Mouse (Mus musculus) limb, embryonic 14.5 days (tissue): ENCODE data around the gene Arhgdig. TPM values are rescaled to one million over a fixed set of nuclear protein-coding genes. Genes with fewer than 3 reads are reported as not detected.

Source experiments
- ATAC-seq: fragments of 200-750 bp; cut with Nextera tagmentation; 2 replicates; pipeline ENCODE4 v1.8.0; 2017; ENCODE audit warnings: low read depth, moderate number of reproducible peaks, moderate TSS enrichment; ENCODE audit not compliant: low FRiP score
- DNase-seq: peaks from one replicate; pipeline ENCODE4 v3.0.0-alpha.2; 2015; ENCODE audit warnings: low spot score
- H3K27ac ChIP-seq: fragments of 300-500 bp; sonication (generic); replicated peaks from 2 replicates; pipeline ENCODE4 v1.5.1; 2014; ENCODE audit warnings: low read depth, mild to moderate bottlenecking, low read length, moderate library complexity, mixed read lengths
- H3K27me3 ChIP-seq: fragments of 300-500 bp; sonication (generic); 2 replicates; pipeline ENCODE4 v1.6.1; 2014; ENCODE audit warnings: low read length, mixed read lengths; ENCODE audit not compliant: control insufficient read depth, insufficient read depth
- H3K36me3 ChIP-seq: fragments of 300-500 bp; sonication (generic); 2 replicates; pipeline ENCODE4 v1.6.1; 2014; ENCODE audit warnings: mild to moderate bottlenecking, low read length, moderate library complexity, mixed read lengths; ENCODE audit not compliant: control insufficient read depth, insufficient read depth
- H3K4me1 ChIP-seq: fragments of 300-500 bp; sonication (generic); 2 replicates; pipeline ENCODE4 v1.6.1; 2014; ENCODE audit warnings: antibody characterized with exemption, low read length, mixed read lengths; ENCODE audit not compliant: control insufficient read depth, insufficient read depth
- H3K4me2 ChIP-seq: fragments of 300-500 bp; sonication (generic); replicated peaks from 2 replicates; pipeline ENCODE4 v1.6.1; 2014; ENCODE audit warnings: low read depth, mild to moderate bottlenecking, low read length, moderate library complexity; ENCODE audit not compliant: severe bottlenecking
- H3K4me3 ChIP-seq: fragments of 300-500 bp; sonication (generic); replicated peaks from 2 replicates; pipeline ENCODE4 v1.5.1; 2014; ENCODE audit warnings: low read length
- H3K9ac ChIP-seq: fragments of 300-500 bp; sonication (generic); 2 replicates; pipeline ENCODE4 v1.6.1; 2014; ENCODE audit warnings: mild to moderate bottlenecking, low read depth, low read length, moderate library complexity; ENCODE audit not compliant: severe bottlenecking
- H3K9me3 ChIP-seq: fragments of 300-500 bp; sonication (generic); 2 replicates; pipeline ENCODE4 v1.6.1; 2016; ENCODE audit warnings: low read length; ENCODE audit not compliant: control insufficient read depth
- POLR2A ChIP-seq: fragments of 200-500 bp; IDR thresholded peaks from 2 replicates; pipeline ENCODE4 v1.8.0; 2012; ENCODE audit warnings: inconsistent platforms, mild to moderate bottlenecking, moderate library complexity, borderline replicate concordance; ENCODE audit not compliant: insufficient read depth, insufficient read length; ENCODE audit errors: extremely low read depth
- whole genome bisulfite sequencing: fragments of 180-500 bp; shearing (Covaris S2); extraction: QIAGEN DNeasy Blood & Tissue Kit; methylation state at CpG from one replicate; pipeline ENCODE4 v1.1.7; 2014; 5-methylcytosine and 5-hydroxymethylcytosine counted together
- polyA plus RNA-seq, 2 experiments: library from polyadenylated mRNA; depleted of rRNA in 1 of 2; stranded (reverse) in 1 of 2; unstranded in 1 of 2; fragments of >200 nt; fragmentation: Nextera tagmentation in 1 of 2; extraction: Ambion mirVana in 1 of 2; gene quantifications; 2 replicates each; pipeline versions ENCODE4 v1.2.1 to v1.2.3; 2012 to 2014

The Arhgdig gene
- polyA plus RNA-seq, 2 experiments, result 7.0 to 10.0 TPM

GRCm38 (mm10) chr17:26225150-26225549 is 17.6 kb upstream of the Arhgdig start:
- no peak for TF ChIP-seq POLR2A
- Histone ChIP-seq H3K4me3 (no peak overlapping the region), H3K36me3 (0 out of 2 replicates have a peak, but pooled peaks cover 3% of the 10 kb centered on the region), H3K27ac (no peak overlapping the region), H3K27me3 (no peaks in the 10 kb centered on the region), H3K4me2 (no peak overlapping the region), H3K9ac (no peak overlapping the region), H3K9me3 (no peaks in the 10 kb centered on the region), H3K4me1 (no peaks in the 10 kb centered on the region)
- 75% methylated on average over 12 of the region's 12 CpGs for WGBS
- no peak for DNase-seq
- no peak for ATAC-seq

- H3K9ac ChIP-seq, result no peak overlapping the region
- H3K36me3 ChIP-seq, result peaks cover 10% of the 10 kb centered on the region; the same call in 1 of the 2 replicates
- DNase-seq, result no peak
- H3K27me3 ChIP-seq, result no peaks in the 10 kb centered on the region
- no peak overlapping the region for H3K27ac ChIP-seq
- H3K4me1 ChIP-seq, result no peaks in the 10 kb centered on the region
- no peak overlapping the region for H3K4me2 ChIP-seq
- WGBS, result 65% methylated on average over 2 of the region's 2 CpGs
- no peak for ATAC-seq
- H3K9me3 ChIP-seq, result no peaks in the 10 kb centered on the region
- no peak overlapping the region for H3K4me3 ChIP-seq
- no peak for TF ChIP-seq POLR2A
Measured at GRCm38 (mm10) chr17:26221508-26221907, 13.9 kb upstream of the Arhgdig start.

- DNase-seq (no peak), ATAC-seq (no peak)
- Histone ChIP-seq H3K9me3 (no peaks in the 10 kb centered on the region), H3K36me3 (peaks cover 30% of the 10 kb centered on the region), H3K4me2 (no peak overlapping the region), H3K27ac (no peak overlapping the region), H3K9ac (no peak overlapping the region), H3K4me1 (no peaks in the 10 kb centered on the region), H3K27me3 (no peaks in the 10 kb centered on the region), H3K4me3 (no peak overlapping the region)
- WGBS, result 91% methylated on average over 11 of the region's 11 CpGs
- no peak for TF ChIP-seq POLR2A
Measured at GRCm38 (mm10) chr17:26212681-26213080, 5.1 kb upstream of the Arhgdig start.

- no peak overlapping the region for H3K27ac ChIP-seq
- no peaks in the 10 kb centered on the region for H3K4me1 ChIP-seq
- no peak for ATAC-seq
- WGBS, result 71% methylated on average over 7 of the region's 7 CpGs
- peaks cover 30% of the 10 kb centered on the region for H3K36me3 ChIP-seq
- no peak for TF ChIP-seq POLR2A
- H3K27me3 ChIP-seq, result no peaks in the 10 kb centered on the region
- H3K4me3 ChIP-seq, result no peak overlapping the region
- H3K4me2 ChIP-seq, result no peak overlapping the region
- H3K9ac ChIP-seq, result no peak overlapping the region
- H3K9me3 ChIP-seq, result no peaks in the 10 kb centered on the region
- DNase-seq, result no peak
Measured at GRCm38 (mm10) chr17:26212241-26212640, 4.7 kb upstream of the Arhgdig start.

- DNase-seq, result no peak
- ATAC-seq, result no peak
- Histone ChIP-seq H3K4me1 (peaks cover 14% of the 10 kb centered on the region; the same call in 1 of the 2 replicates), H3K27ac (no peak overlapping the region), H3K9me3 (no peaks in the 10 kb centered on the region), H3K4me2 (no peak overlapping the region), H3K36me3 (no peaks in the 10 kb centered on the region), H3K4me3 (no peak overlapping the region), H3K27me3 (peaks cover 19% of the 10 kb centered on the region), H3K9ac (no peak overlapping the region)
- no peak for TF ChIP-seq POLR2A
- 42% methylated on average over 1 of the region's 1 CpGs for WGBS
Measured at GRCm38 (mm10) chr17:26206392-26206791, 1.2 kb downstream of the Arhgdig start.

- no peak for ATAC-seq
- peaks cover 34% of the 10 kb centered on the region for H3K27me3 ChIP-seq
- TF ChIP-seq POLR2A, result no peak
- H3K9ac ChIP-seq, result no peak overlapping the region
- no peak for DNase-seq
- WGBS, result 31% methylated on average over 11 of the region's 11 CpGs
- H3K4me1 ChIP-seq, result peaks cover 17% of the 10 kb centered on the region
- H3K4me3 ChIP-seq, result no peak overlapping the region
- no peak overlapping the region for H3K4me2 ChIP-seq
- H3K9me3 ChIP-seq, result no peaks in the 10 kb centered on the region
- H3K27ac ChIP-seq, result no peak overlapping the region
- no peaks in the 10 kb centered on the region for H3K36me3 ChIP-seq
Measured at GRCm38 (mm10) chr17:26204766-26205165, 2.8 kb downstream of the Arhgdig start.
